Mouse (Mus musculus): ENCODE measurements at regions not wholly inside any gene's neighbourhood (a gene's known extent, or its start where the extent isn't known, plus 50 kb on each side); places are given as distances from the start of the nearest gene placed in this dataset.

DNA sequence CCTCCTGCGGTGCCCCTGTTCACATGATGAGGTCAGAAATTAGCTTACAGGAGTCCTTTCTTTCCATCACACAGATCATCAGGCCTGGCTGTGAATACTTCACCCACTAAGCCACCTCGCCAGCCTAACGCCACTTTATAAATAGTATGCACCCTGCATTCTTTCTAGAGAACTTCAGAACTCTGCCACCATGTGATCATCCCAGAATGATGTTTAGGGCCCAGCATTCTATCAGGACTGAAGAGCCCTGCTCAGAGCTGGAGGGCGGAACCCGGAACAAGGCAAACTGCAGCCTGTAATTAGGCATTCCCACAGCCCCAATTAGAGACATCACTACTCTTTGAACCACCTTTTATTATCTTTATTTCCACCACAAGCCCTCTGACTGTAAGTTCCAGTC is 120.2 kb upstream of the Ptch1 start:
- TF ChIP-seq CTCF (IDR thresholded peaks at IDR 0.05; ENCODE audit: borderline replicate concordance, insufficient read depth, low read length) (no peak), POLR2A (IDR thresholded peaks at IDR 0.05; ENCODE audit: low read depth, low read length) (no peak)

All from embryonic fibroblast, embryonic 13.5 days (primary cell).